Mouse (Mus musculus): ENCODE measurements at regions not wholly inside any gene's neighbourhood (a gene's known extent, or its start where the extent isn't known, plus 50 kb on each side); places are given as distances from the start of the nearest gene placed in this dataset.
A peak's percentile ranks its signal among the peaks of the same experiment; 100 is the strongest.
"Not testable (repeated sequence)": the region's sequence is repeated elsewhere in the genome, so short reads cannot be mapped to it uniquely, and the experiment has no call there.

DNA sequence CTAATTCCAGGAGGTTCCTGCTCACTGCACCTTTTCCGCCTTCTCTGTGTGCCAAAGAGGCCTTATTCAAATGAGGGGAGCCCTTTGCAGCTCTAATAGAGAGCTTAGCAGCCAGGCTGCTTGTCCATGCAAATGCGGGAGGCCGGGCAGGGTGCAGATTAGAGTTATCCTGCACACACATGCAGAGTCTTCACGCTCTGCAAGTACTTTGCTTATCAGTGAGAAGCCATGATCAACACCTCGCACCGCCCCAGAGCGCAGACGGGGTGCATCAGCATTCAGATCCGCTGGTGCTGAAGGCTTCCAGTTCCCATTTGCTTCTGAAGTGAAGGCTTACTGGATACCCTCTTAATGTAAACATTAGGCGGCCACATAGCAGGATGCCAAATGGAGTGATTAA, 131.1 kb upstream of the Irx2 start:
- Histone ChIP-seq H3K9me3 (ENCODE audit: control insufficient read depth, low read length) (no peaks in the 10 kb centered on the region), H3K27me3 (ENCODE audit: control insufficient read depth, insufficient read depth, low read length) (no peaks in the 10 kb centered on the region), H3K4me1 (ENCODE audit: control insufficient read depth, insufficient read depth, low read length) (peaks cover 16% of the 10 kb centered on the region), H3K4me3 (replicated peaks; ENCODE audit: low read depth, low read length) (no peak overlapping the region), H3K36me3 (ENCODE audit: control insufficient read depth, insufficient read depth, low read length) (no peaks in the 10 kb centered on the region), H3K27ac (replicated peaks; ENCODE audit: low read depth, low read length) (peak overlapping the region; percentile 45; the same call in 1 of the 2 replicates), H3K9ac (replicated peaks; ENCODE audit: low read length) (no peak overlapping the region), H3K4me2 (ENCODE audit: low read length) (0 out of 2 replicates have a peak overlapping the region, but pooled peaks have one; percentile 22)
- ATAC-seq (ENCODE audit: low FRiP score, low TSS enrichment), result peak; percentile 82
- 3% methylated on average over 10 of the region's 10 CpGs for WGBS
- peak; percentile 83 for DNase-seq

DNA sequence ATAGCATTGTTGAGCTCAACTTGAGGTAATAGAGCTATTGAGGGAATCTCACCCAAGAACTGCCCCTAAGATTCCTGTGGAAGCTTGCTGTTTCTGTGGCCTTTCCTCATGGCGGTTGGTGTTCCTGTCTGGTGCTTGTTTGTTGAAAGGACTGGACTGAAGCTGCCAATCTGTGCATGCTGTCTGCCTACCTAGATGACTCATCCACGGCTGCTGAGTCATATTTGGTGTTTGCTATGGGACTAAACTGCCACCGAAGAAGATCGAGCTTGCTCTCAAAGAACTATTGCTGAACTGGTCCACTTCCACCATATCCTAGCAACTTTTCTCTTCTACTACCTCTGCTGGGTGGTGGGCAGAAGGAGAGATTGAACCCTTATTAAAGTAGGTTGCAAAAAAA, 122.7 kb upstream of the Irx2 start:
- Histone ChIP-seq H3K9me3 (ENCODE audit: control insufficient read depth, low read length) (no peaks in the 10 kb centered on the region), H3K4me3 (replicated peaks; ENCODE audit: low read depth, low read length) (no peak overlapping the region), H3K27ac (replicated peaks; ENCODE audit: low read depth, low read length) (no peak overlapping the region), H3K4me1 (ENCODE audit: control insufficient read depth, insufficient read depth, low read length) (no peaks in the 10 kb centered on the region), H3K36me3 (ENCODE audit: control insufficient read depth, insufficient read depth, low read length) (no peaks in the 10 kb centered on the region), H3K4me2 (ENCODE audit: low read length) (no peak overlapping the region), H3K9ac (replicated peaks; ENCODE audit: low read length) (no peak overlapping the region), H3K27me3 (ENCODE audit: control insufficient read depth, insufficient read depth, low read length) (no peaks in the 10 kb centered on the region)
- 92% methylated on average over 4 of the region's 4 CpGs for WGBS
- ATAC-seq (ENCODE audit: low FRiP score, low TSS enrichment) (no peak), DNase-seq (no peak)

DNA sequence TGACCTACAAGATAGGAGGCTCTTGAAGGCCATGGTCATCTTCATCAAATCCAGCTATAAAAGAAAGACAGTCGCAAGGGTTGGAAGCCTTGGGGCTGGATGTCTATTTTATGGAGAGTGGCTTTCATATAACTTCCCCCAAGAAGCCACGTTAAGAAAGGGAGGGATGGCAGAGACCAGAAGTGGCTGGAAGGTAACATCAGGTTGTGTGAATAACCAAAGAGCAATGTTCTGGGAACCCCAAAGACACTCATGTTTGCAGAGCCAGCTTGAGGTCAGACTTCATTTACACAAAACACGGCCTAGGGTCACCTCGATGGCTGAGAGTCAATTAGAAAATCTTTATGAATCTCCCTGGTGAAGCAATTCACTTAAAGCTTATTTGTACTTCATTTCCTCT, 90.0 kb upstream of the Irx2 start:
- DNase-seq (no peak), ATAC-seq (ENCODE audit: low FRiP score, low TSS enrichment) (no peak)
- Histone ChIP-seq H3K9me3 (ENCODE audit: control insufficient read depth, low read length) (no peaks in the 10 kb centered on the region), H3K36me3 (ENCODE audit: control insufficient read depth, insufficient read depth, low read length) (no peaks in the 10 kb centered on the region), H3K9ac (replicated peaks; ENCODE audit: low read length) (no peak overlapping the region), H3K4me1 (ENCODE audit: control insufficient read depth, insufficient read depth, low read length) (no peaks in the 10 kb centered on the region), H3K27ac (replicated peaks; ENCODE audit: low read depth, low read length) (no peak overlapping the region), H3K27me3 (ENCODE audit: control insufficient read depth, insufficient read depth, low read length) (no peaks in the 10 kb centered on the region), H3K4me3 (replicated peaks; ENCODE audit: low read depth, low read length) (no peak overlapping the region), H3K4me2 (ENCODE audit: low read length) (no peak overlapping the region)
- 88% methylated on average over 4 of the region's 4 CpGs for WGBS

DNA sequence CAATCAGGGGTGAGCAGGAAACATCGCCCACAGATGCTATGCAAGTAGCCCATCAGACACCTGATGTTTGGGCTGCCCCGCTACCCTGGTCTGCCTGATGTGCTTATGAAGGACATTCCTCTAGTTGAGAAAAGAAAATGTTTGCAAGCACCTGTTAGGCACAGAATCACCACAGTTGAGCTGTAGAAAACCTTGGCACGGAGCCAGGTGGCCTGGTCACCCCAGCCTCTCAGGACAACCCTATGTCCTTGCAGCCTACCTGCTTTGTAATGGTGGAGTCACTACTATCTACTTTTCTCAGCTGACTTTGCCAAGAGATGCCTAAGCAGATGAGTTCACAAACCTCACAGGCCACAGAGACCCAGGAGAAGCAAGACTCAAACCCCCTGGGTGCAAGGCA, 86.9 kb upstream of the Irx2 start:
- Histone ChIP-seq H3K27ac (replicated peaks; ENCODE audit: low read depth, low read length) (no peak overlapping the region), H3K4me2 (ENCODE audit: low read length) (no peak overlapping the region), H3K9ac (replicated peaks; ENCODE audit: low read length) (no peak overlapping the region), H3K27me3 (ENCODE audit: control insufficient read depth, insufficient read depth, low read length) (no peaks in the 10 kb centered on the region), H3K9me3 (ENCODE audit: control insufficient read depth, low read length) (no peaks in the 10 kb centered on the region), H3K36me3 (ENCODE audit: control insufficient read depth, insufficient read depth, low read length) (no peaks in the 10 kb centered on the region), H3K4me1 (ENCODE audit: control insufficient read depth, insufficient read depth, low read length) (no peaks in the 10 kb centered on the region), H3K4me3 (replicated peaks; ENCODE audit: low read depth, low read length) (no peak overlapping the region)
- 92% methylated on average over 3 of the region's 3 CpGs for WGBS
- ATAC-seq (ENCODE audit: low FRiP score, low TSS enrichment) (no peak), DNase-seq (no peak)

DNA sequence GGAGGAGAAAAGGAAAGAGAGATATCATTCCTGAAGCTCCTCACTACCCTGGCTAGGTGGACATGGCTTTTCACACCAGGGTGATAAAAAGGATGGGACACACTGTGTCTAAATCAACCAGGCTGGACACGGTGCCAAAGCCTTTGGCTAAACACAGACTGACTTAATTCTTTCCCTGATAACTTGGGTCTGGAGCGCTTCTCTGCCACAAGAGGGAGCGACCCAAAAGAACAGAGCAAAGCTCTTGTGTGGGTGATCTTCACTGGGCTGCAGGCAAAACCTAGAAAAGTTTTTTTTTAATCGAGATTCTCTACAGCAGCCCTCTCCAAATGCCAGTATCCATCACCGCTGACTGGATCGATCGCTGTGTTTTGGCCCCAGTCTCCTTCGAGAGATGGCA, 70.7 kb upstream of the Irx2 start:
- no peaks in the 10 kb centered on the region for H3K9me3 ChIP-seq (ENCODE audit: control insufficient read depth, low read length)
- no peak for ATAC-seq (ENCODE audit: low FRiP score, low TSS enrichment)
- no peaks in the 10 kb centered on the region for H3K4me1 ChIP-seq (ENCODE audit: control insufficient read depth, insufficient read depth, low read length)
- H3K9ac ChIP-seq (replicated peaks; ENCODE audit: low read length), result no peak overlapping the region
- no peak overlapping the region for H3K4me2 ChIP-seq (ENCODE audit: low read length)
- peak; percentile 26 for DNase-seq
- no peak overlapping the region for H3K4me3 ChIP-seq (replicated peaks; ENCODE audit: low read depth, low read length)
- no peaks in the 10 kb centered on the region for H3K27me3 ChIP-seq (ENCODE audit: control insufficient read depth, insufficient read depth, low read length)
- no peak overlapping the region for H3K27ac ChIP-seq (replicated peaks; ENCODE audit: low read depth, low read length)
- WGBS, result 75% methylated on average over 8 of the region's 8 CpGs
- H3K36me3 ChIP-seq (ENCODE audit: control insufficient read depth, insufficient read depth, low read length), result no peaks in the 10 kb centered on the region

DNA sequence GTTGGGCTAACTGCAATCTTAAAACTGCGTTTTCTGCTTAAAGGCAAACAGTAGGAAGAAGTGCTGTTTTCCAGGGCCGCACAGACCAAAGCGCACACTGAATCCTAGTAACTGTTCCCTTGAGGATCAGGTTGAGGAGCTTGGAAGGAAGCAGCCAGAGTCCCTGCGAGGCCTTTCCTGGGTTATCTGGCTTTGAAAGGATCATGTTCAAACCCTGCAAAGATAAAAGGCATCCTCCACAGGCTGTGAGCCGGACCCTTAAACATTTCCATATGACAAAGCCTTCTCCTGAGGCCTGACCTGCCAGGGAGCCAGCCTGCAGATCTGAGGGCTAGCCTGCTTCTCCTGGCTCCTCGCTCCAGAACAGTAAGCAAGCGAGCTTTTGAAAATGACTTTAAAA, 56.7 kb upstream of the Irx2 start:
- Histone ChIP-seq H3K36me3 (ENCODE audit: control insufficient read depth, insufficient read depth, low read length) (no peaks in the 10 kb centered on the region), H3K27me3 (ENCODE audit: control insufficient read depth, insufficient read depth, low read length) (no peaks in the 10 kb centered on the region), H3K4me3 (replicated peaks; ENCODE audit: low read depth, low read length) (no peak overlapping the region), H3K4me1 (ENCODE audit: control insufficient read depth, insufficient read depth, low read length) (peaks cover 9% of the 10 kb centered on the region; the same call in 1 of the 2 replicates), H3K4me2 (ENCODE audit: low read length) (no peak overlapping the region), H3K27ac (replicated peaks; ENCODE audit: low read depth, low read length) (no peak overlapping the region), H3K9ac (replicated peaks; ENCODE audit: low read length) (no peak overlapping the region), H3K9me3 (ENCODE audit: control insufficient read depth, low read length) (no peaks in the 10 kb centered on the region)
- WGBS, result 35% methylated on average over 7 of the region's 7 CpGs
- no peak for ATAC-seq (ENCODE audit: low FRiP score, low TSS enrichment)
- DNase-seq, result peak; percentile 29

DNA sequence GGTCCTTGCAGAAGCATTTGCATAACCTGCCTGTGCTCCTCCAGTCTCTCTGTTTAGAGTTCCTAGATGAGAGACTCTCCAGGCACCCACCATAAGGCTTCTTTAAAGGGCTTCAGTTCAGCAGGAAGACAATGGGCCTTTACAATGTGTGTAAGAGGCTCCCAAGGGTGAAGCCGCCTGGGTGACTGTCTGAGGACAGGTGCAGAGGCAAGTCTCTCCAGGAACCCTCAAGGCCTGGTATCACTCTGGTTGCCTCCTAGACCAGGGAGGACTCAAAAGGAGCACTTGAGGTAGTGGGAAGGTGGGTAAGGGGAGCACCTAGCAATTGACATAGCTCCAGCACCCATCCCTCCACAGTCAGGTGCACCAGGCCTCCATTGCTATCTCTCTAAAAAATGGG, 55.8 kb upstream of the Irx2 start:
- H3K9me3 ChIP-seq (ENCODE audit: control insufficient read depth, low read length), result no peaks in the 10 kb centered on the region
- no peak overlapping the region for H3K27ac ChIP-seq (replicated peaks; ENCODE audit: low read depth, low read length)
- DNase-seq (no peak), ATAC-seq (ENCODE audit: low FRiP score, low TSS enrichment) (no peak)
- 46% methylated on average over 1 of the region's 1 CpGs for WGBS
- H3K36me3 ChIP-seq (ENCODE audit: control insufficient read depth, insufficient read depth, low read length), result no peaks in the 10 kb centered on the region
- H3K9ac ChIP-seq (replicated peaks; ENCODE audit: low read length), result no peak overlapping the region
- peaks cover 9% of the 10 kb centered on the region; the same call in 1 of the 2 replicates for H3K4me1 ChIP-seq (ENCODE audit: control insufficient read depth, insufficient read depth, low read length)
- no peak overlapping the region for H3K4me3 ChIP-seq (replicated peaks; ENCODE audit: low read depth, low read length)
- H3K27me3 ChIP-seq (ENCODE audit: control insufficient read depth, insufficient read depth, low read length), result no peaks in the 10 kb centered on the region
- H3K4me2 ChIP-seq (ENCODE audit: low read length), result no peak overlapping the region

DNA sequence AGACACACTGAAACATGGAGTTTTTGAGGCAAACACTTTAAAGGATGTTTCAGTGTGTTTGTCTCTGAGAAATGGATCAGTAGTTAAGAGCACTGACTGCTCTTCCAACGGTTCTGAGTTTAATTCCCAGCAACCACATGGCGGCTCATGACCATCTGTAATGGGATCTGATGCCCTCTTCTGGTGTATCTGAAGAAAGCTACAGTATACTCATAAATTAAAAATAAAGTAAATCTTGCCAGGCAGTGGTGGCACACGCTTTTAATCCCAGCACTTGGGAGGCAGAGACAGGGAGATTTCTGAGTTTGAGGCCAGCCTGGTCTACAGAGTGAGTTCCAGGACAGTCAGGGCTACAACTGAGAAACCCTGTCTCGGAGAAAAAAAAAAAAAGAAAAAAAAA, 54.5 kb upstream of the Irx2 start:
- not testable (repeated sequence) for H3K4me1 ChIP-seq (ENCODE audit: control insufficient read depth, insufficient read depth, low read length); H3K36me3 ChIP-seq (ENCODE audit: control insufficient read depth, insufficient read depth, low read length); H3K27ac ChIP-seq (replicated peaks; ENCODE audit: low read depth, low read length); ATAC-seq (ENCODE audit: low FRiP score, low TSS enrichment); H3K9ac ChIP-seq (replicated peaks; ENCODE audit: low read length); H3K9me3 ChIP-seq (ENCODE audit: control insufficient read depth, low read length); H3K4me2 ChIP-seq (ENCODE audit: low read length); DNase-seq; H3K4me3 ChIP-seq (replicated peaks; ENCODE audit: low read depth, low read length); H3K27me3 ChIP-seq (ENCODE audit: control insufficient read depth, insufficient read depth, low read length)
- WGBS, result 69% methylated on average over 4 of the region's 4 CpGs

DNA sequence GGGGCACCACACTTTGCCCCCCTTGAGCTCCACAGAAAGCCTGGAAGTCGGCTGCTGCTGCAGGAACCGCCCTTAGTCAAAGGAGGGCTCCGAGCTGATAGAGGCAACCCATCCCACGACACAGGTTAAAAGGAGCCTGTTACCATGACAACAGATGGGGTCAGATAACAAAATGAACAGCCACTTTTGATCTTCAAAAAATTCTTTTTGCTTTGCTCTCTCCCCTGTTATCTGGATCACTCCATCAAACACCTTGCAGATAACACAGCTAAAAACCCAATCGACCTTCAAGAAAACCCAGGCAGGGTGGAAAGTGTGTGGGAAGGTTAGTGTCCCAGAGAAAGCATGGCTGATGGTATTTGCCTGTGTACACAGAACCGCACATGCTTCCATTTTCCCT, 52.1 kb upstream of the Irx2 start:
- no peak overlapping the region for H3K9ac ChIP-seq (replicated peaks; ENCODE audit: low read length)
- peaks cover 9% of the 10 kb centered on the region; the same call in 1 of the 2 replicates for H3K4me1 ChIP-seq (ENCODE audit: control insufficient read depth, insufficient read depth, low read length)
- no peaks in the 10 kb centered on the region for H3K36me3 ChIP-seq (ENCODE audit: control insufficient read depth, insufficient read depth, low read length)
- H3K27me3 ChIP-seq (ENCODE audit: control insufficient read depth, insufficient read depth, low read length), result no peaks in the 10 kb centered on the region
- DNase-seq, result peak; percentile 67
- H3K9me3 ChIP-seq (ENCODE audit: control insufficient read depth, low read length), result peaks cover 7% of the 10 kb centered on the region; the same call in 1 of the 2 replicates
- H3K4me2 ChIP-seq (ENCODE audit: low read length), result no peak overlapping the region
- 23% methylated on average over 6 of the region's 6 CpGs for WGBS
- no peak overlapping the region for H3K4me3 ChIP-seq (replicated peaks; ENCODE audit: low read depth, low read length)
- no peak for ATAC-seq (ENCODE audit: low FRiP score, low TSS enrichment)
- no peak overlapping the region for H3K27ac ChIP-seq (replicated peaks; ENCODE audit: low read depth, low read length)
